Mouse (Mus musculus) right cerebral cortex, postnatal 10 days (tissue): Measurements from ENCODE around the gene Gm16867.
"Not testable (repeated sequence)": the region's sequence is repeated elsewhere in the genome, so short reads cannot be mapped to it uniquely, and the experiment has no call there.

Experiments used
- DNase-seq, 2 experiments: peaks; one replicate each; pipeline ENCODE4 v3.0.0; 2021; ENCODE audit warnings: low spot score in 2 of 2

The Gm16867 gene

DNA sequence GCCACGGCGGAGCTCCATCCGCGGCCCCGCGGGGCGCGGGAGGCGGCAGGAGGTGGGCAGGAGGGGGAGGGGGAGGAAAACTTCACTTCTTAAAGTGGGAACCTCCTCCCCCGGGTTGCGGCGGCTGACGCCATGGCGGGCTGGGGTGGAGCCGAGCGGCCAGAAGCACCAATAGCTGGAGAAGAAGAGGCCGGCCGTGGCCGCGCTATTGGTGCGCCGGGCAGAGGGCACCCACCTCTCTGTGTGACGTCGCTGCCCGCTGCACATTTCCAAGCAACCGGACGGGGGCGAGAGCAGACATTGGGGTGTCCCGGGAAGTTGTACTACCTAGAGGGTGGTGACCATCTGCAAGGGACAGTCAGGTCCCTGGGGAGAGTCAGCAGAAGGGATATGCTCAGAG is at the start of gene Gm16867:
Gene Gm16867 (minus strand): TSS at position 189 of the 400 bp plus-strand sequence.
- not testable (repeated sequence) for DNase-seq

DNA sequence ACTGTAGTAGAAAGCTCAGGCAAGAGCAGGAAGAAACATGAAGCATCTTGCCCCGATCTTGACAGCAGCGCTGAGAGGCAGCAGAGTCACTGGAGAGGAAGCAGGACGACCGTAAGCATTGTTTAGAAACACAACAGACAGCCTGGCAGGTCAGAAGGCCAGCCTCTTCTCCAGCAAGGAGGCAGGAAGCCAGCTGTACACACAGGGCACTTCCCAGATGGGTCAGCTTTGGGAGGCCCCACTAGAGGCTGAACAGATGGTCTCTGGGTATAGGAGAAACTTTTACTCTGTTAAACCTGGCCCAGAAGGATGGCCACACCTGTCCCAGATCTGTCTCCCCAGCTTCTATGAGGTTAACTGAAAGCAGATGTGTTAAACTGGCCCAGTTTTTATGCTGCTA is 44.1 kb upstream of the Gm16867 start:
- DNase-seq = not testable (repeated sequence)

DNA sequence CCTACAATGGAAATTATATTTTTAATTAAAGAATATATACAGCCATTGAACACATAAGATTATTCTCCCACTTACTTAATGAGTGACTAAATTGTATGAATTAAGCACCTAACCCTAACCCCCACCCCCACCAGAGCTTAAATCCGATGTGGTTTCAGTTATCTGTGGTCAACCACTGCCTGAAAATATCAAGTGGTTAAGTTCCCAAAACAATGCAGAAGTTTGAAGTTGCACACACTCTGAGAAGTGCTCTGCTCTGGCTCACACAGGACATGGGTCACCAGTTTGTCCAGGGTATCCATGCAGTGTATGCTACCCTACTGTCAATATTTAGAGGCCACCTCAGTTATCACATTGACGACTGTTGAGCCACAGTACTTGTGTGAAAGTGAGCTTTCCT is 41.9 kb upstream of the Gm16867 start:
- DNase-seq = not testable (repeated sequence)

DNA sequence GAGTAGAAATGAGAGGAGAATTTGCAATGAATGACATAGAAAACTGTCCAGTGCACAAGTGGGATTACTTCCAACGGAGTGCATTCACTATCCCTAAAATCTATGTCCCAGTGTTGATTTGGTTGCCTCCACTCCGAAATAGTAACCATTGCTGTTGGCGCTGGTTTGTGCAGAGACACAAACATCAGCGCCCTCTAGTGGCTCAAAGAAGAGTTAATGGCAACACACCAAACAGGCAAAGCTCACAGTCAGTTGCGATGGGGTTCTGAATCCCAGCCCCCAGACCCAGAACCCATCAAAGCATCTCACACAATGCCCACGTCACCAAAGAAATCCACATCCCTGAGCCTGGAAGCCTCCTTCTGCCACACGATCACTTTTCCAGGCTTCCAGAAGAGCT is 40.9 kb upstream of the Gm16867 start:
- DNase-seq = not testable (repeated sequence)

DNA sequence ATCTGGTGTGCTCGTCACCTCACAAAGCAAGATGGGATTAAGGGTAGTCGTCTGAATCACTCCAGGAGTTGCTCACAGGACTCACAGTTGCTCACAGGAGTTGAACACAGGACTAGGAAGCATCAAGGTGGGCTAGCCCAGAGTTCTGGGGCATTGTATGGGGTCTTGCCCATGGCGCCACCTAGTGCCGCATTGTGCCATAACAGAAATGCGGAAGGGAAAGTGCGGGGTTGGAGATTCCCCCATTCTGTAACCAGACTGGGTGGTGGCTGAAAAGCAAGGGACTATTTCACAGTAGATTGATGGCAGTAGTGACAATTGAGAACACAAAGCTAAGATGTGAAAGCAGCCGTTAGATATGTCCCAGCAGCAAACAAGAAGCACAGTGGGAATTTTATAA is 39.5 kb upstream of the Gm16867 start:
- not testable (repeated sequence) for DNase-seq

DNA sequence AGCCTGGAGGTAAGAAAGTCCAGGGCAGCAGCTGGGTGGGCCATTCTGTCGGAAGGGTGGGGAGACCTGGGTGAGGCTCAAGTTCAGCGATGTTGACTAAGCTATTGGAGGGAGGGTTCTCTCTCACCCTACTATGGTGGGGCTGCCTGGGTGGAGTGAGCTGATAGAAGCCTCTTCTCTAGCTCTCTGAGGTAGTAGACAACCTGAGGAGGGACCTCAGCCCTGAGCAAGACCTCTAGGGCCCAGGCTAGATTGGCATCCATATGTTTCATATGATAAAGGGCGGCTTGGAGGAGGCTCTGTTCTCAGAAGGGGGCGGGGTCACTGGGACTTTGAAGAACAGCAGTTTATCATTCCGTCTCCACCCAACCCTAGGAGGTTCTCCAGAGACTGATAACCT is 37.0 kb upstream of the Gm16867 start:
- not testable (repeated sequence) for DNase-seq

DNA sequence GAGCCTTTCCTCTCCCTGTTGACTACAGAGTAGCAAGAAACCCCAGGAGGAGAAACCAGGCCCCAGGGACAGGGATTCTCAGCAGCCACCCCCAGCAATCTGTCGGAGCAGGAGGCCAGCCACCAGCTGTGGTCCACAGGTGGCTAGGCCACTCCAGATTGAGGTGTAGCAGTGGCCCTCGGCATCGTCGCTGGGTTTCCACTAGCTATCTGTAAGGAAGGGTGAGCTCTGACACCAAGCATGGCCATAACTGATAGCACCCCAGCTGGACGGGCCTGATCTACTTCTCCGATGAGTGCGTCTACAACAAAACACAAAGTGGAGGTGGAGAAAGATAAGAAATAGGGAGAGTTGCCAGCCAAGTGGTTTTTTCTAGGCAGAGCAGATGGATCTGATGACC is 33.4 kb upstream of the Gm16867 start:
- not testable (repeated sequence) for DNase-seq

DNA sequence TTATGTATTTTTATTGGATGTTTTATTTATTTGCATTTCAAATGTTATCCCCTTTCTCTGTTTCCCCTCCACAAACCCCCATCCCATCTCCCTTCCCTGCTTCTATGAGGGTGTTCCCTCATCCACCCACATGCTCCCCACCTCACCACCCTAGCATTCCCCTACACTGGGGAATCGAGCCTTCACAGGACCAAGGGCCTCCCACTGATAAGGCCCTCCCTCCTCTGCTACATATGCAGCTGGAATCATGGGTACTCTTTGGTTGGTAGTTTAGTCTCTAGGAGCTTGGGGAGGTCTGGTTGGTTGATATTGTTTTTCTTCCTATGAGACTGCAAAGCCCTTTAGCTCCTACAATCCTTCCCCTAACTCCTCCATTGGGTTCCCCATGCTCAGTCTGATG is 23.0 kb upstream of the Gm16867 start:
- not testable (repeated sequence) for DNase-seq

DNA sequence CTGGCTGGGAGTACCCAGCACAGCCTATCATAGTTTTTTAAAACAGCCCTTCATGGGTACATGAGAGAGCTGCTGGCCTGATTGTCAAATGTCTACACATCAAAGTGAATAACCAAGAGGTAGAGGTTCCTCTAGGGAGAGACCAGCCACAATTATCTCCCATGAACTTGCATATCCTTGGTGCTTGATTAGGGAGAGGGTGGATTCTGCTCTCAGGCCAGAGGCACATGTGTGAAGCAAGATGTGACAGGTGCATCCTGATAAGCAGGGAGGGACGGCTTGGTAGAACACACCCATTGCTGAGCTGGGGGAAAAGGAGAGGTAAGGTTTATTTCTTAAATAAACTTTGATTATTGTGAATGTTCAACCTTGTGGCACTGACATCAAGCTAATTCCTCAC is 19.8 kb upstream of the Gm16867 start:
- not testable (repeated sequence) for DNase-seq

DNA sequence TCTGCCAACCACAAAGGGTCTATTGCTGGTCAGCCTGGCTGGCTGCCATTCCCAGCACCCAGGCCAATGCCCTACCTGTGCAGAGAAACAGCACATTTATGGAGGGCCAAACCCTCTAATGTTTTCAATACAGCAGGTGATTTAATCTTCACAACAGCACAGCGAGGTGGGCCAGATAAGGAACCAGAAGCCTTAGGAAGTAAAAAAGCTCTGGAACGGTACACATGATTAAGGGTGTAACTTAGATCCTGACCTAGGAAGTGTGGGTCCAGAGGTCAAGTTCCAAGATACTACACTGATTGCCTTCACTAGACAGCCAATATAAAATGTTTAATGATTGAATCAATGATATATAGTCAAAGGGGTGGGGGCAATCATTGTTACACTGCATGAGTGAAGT is 17.6 kb upstream of the Gm16867 start:
- not testable (repeated sequence) for DNase-seq

DNA sequence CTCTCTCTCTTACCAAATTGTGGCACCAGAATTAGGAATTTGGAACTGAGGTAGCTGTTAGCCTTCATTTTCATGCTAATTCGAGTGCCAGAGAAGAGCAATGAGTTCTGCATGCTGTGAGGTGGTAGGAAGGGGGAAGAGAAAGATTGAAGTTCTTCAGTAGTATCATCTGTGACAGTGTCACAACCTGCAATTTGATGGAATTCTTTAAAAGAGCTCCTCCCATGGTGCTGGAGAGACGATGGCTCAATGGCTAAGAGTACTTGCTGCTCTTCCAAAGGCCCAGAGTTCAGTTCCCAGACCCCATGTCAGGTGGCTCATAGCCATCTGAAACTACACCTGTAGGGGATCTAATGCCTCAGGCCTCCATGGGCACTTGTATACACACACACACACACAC is 9.3 kb upstream of the Gm16867 start, which contains the start of gene Gm27179:
Gene Gm27179 (minus strand): TSS at position 101 of the 400 bp plus-strand sequence.
- DNase-seq = not testable (repeated sequence)

DNA sequence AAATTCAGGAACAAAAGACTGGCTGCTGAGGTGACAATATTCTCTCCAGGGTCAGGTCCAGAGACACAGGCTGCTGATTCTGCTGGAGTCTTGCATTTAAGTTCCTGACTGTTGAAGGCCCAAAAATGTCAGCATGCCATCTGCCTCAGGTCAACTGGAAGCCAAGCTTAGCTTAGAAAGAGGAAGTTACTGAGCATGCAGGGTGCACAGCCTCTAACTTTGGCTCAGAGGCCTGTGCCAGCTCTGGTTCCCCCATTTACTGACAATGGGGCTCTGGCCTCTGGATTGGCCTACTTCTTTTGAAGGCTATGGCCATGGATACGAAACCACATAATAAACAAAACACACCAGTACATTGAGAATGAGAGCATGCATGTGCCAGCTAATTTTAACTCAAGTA is 3.8 kb upstream of the Gm16867 start:
- DNase-seq = not testable (repeated sequence)

DNA sequence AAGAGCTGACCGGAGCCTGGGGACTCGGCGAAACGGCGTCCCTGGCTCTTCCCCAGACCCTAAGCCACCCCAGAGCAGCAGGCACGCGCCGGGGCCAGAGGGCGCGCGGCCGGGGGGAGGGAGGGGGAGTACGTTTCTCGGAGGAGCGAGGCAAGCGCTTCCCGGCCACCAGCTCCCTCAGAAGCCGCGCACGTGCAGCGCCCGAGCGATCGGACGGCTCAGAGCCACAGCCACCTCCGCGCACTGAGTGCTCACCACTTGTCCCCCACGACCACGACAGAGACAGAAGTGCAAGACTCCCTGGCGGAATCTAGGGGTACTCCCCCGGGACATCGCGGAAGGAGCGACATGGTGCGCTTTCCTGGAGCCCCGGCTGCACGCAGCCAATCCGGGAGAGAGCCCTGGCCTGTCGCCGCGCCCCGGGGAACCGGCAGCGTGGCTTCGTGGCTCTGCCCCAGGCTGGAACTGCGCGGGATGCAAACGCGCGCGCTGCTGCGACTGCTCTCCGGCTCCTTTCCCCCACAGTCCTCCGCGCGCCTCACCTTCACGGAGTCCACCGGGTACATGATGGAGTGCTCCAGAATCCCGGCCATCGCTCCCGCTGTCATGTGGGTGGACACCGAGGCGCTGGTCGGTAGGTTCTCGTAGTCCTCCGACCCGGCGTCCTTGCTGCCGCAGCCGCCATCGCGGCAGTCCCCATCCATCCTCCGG is 567 bp downstream of the Gm16867 start:
- not testable (repeated sequence) for DNase-seq

DNA sequence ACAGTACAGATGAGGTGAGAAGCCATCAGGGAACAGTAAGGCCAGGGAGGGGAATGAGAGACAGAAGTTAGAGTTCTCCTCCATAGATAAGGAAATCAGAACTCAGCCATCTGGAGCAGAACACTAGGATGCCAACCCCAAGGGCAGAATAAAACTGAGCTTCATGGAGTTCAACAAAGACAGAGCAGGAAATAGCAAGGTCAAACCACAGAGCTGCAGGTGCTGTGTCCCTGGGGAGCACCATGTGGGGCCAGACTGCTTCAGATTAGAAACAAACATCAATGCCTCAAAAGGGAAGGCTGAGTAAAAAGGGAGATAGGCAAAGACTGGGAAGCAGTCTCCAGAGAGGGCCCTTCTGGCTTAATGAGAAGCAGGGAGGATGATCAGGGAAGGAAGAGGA is 6.9 kb downstream of the Gm16867 start:
- not testable (repeated sequence) for DNase-seq

DNA sequence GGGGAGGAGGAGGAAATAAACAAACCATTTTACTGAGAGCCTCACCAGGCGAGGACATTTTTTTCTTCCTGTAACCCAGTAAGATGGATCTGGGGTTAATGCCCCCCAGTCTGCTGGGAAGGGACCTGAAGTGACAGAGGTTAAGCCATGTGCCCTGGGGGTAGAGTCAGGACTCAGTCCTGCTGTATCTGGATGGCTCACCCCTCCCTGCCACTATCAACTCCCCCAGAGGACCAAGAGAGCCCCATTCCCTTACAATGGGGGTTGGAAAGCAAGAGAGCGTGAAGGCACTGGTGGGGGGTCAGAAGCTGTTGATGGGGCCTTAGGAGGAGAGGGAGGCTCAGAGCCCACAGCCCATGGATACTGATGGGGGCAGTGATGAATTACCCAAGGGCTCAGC is 8.2 kb downstream of the Gm16867 start:
- DNase-seq = not testable (repeated sequence)

DNA sequence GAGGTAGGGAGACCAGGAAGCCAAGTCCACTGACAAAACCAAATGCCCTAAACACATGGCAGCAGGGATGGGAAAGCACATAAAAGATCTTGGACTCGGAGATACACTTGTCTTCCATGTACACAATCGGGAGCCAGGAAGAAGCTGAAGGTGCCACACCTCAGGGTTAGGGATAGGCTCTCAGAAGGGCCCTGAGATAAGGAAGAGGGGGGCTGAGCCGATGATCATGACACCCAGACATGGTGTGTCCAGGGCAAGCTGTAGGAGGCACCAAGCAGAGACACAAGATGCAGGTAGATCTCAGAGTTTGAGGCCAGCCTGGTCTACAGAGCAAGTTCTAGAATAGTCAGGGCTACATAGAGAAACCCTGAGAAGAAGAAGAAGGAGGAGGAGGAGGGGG is 8.6 kb downstream of the Gm16867 start:
- not testable (repeated sequence) for DNase-seq

DNA sequence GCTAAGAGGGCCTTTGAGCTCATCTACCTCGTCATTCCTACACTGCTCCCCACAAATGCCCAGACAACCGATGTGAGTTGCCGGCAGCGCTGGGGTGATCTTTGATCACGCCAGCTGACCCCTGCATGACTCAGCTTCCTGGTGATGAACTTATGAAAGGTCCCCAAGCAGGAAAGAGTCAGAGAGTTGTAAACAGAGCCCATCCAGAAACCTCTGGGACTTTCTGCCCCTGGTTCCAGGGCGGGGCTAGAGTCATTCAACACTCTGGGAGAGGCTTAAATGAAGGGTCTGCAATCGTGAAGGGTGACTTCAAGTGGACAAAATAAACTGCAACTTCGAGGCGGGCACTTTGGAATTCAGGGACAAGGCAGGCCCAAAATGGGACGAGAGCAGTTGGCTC is 15.2 kb downstream of the Gm16867 start:
- not testable (repeated sequence) for DNase-seq

DNA sequence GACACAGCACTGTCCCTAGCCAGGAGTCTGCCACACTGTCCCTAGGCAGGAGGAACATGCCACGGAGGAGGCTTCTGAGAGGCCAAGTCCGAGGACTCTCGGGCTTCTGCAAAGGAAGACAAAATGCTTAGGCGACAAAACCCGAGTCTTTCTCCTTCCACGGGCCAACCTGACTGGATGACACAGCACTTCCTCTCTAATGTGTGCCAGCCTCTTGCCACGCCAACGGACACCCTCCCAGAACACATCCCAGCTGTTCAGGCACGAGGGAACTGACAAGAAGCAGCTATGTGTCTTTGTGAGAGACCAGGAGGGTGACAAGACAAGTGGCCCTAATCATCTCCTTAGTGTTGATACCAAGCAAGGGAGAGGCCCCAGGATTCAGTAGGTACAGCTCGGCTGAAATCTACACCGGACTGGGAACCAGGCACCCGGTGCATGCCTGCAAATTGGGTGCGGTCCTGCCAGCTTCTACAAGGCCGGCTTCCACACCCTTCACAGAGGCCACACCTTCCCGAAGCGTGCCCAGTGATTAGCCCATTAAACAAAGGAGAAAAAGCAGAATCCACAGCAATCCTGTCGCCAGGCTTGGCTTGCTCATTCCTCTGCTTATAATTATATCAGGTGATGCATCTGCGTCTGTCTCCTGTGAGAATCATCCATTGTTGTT is 17.6 kb downstream of the Gm16867 start:
- DNase-seq = not testable (repeated sequence)

DNA sequence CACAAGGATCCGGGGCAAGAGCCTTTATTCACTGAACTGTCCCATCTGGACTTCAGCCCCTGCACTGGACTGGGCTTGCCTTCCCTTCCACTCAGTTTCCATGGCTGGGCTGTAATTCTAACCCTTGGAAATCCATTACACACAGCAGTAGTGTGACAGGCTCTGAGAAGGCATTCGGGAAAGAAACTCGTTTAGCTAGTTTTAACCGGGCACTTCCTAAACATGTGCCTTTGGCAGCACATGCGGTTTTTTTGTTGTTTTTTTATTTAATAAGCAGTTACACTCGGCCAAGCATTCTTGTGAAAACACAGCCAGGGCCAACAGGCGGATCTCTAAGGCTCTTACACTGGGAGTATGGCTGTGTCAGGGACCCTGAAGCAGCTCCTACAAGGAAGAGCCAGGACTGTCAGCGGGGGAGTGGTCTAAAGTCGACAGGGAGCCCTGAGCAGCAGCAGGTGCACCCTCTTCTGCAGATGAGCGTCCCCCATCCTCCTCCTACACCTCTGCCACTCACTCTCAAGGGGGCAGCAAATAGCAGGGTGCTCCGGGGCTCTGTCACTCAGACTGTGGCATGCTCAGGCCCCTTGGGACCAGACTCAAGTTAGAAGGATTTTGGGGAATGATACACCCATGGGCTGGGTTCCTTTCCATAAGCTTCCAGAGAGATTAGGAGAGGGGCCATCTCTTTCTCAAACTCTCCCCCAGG is 29.1 kb downstream of the Gm16867 start:
- not testable (repeated sequence) for DNase-seq

DNA sequence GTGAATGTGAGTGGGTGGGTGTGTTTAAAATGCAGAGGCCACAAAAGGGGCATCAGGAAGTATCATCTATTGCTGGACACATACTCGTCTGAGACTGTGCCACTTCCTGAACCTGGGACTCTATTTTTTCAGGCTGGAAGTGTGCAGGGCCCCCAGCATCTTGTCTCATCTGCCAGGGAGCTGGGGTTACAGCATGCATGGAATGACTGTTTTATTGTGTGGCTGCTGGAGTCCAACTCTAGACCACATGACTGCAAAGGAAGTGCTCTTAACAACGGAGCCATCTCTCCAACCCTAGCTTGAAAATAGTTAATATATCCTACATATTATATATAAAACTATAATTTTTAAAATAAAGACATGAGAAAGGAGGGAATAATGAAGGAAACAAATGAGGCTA is 29.8 kb downstream of the Gm16867 start:
- DNase-seq = not testable (repeated sequence)

DNA sequence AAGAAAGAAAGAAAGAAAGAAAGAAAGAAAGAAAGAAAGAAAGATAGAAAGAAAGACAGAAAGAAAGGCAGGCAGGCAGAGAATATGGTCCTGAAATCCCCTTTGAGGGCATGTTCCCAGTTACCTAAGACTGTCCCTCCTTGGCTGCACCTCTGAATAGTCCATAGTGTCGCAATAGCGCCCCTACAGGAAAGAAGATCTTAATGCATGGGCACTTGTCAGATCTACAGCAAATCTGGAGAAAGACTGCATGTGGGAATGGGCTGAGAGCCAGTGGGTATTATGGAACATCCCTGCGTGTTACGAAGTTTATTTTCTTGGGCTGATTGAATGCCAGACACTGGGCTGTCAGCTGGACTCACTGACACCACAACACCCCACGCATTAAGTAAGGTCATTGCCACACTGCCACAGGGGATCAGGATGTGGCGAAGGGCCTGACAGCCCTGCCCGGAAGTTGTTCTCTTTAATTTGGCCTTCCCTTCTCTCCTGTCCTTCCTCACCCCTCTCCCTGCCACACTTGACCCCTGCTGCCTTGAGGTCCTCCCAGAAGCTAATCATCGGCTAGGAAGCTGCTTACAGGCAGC is 32.9 kb downstream of the Gm16867 start:
- not testable (repeated sequence) for DNase-seq
